Mouse (Mus musculus) midbrain, embryonic 14.5 days (tissue): Measurements from ENCODE around the gene Mrps7. TPM values are rescaled to one million over a fixed set of nuclear protein-coding genes. Genes with fewer than 3 reads are reported as not detected.

Experiments
- ATAC-seq: fragments of 200-750 bp; cut with Nextera tagmentation; 2 replicates; pipeline ENCODE4 v1.8.0; 2017; ENCODE audit warnings: moderate number of reproducible peaks, moderate library complexity; ENCODE audit not compliant: low FRiP score, low TSS enrichment
- DNase-seq: peaks from one replicate; pipeline ENCODE4 v3.0.0-alpha.2; 2015
- H3K27ac ChIP-seq: fragments of 300-500 bp; sonication (generic); replicated peaks from 2 replicates; pipeline ENCODE4 v1.5.1; 2014; ENCODE audit warnings: mild to moderate bottlenecking, low read depth, low read length, moderate library complexity
- H3K27me3 ChIP-seq: fragments of 300-500 bp; sonication (generic); 2 replicates; pipeline ENCODE4 v1.6.1; 2014; ENCODE audit warnings: low read length, control low read depth, mixed read lengths; ENCODE audit not compliant: control insufficient read depth, insufficient read depth
- H3K36me3 ChIP-seq: fragments of 300-500 bp; sonication (generic); 2 replicates; pipeline ENCODE4 v1.6.1; 2014; ENCODE audit warnings: low read length, control low read depth; ENCODE audit not compliant: control insufficient read depth, insufficient read depth
- H3K4me1 ChIP-seq: fragments of 300-500 bp; sonication (generic); 2 replicates; pipeline ENCODE4 v1.6.1; 2014; ENCODE audit warnings: mild to moderate bottlenecking, antibody characterized with exemption, low read length, control low read depth; ENCODE audit not compliant: control insufficient read depth, insufficient read depth
- H3K4me2 ChIP-seq: fragments of 300-500 bp; sonication (generic); 2 replicates; pipeline ENCODE4 v1.6.1; 2014; ENCODE audit warnings: mild to moderate bottlenecking, low read length, moderate library complexity
- H3K4me3 ChIP-seq: fragments of 300-500 bp; sonication (generic); replicated peaks from 2 replicates; pipeline ENCODE4 v1.5.1; 2014; ENCODE audit warnings: low read depth, low read length
- H3K9ac ChIP-seq: fragments of 300-500 bp; sonication (generic); replicated peaks from 2 replicates; pipeline ENCODE4 v1.6.1; 2014; ENCODE audit warnings: mild to moderate bottlenecking, low read length, moderate library complexity
- H3K9me3 ChIP-seq: fragments of 300-500 bp; sonication (generic); 2 replicates; pipeline ENCODE4 v1.6.1; 2016; ENCODE audit warnings: low read length, control low read depth, mixed read lengths; ENCODE audit not compliant: control insufficient read depth
- WGBS: fragments of 180-500 bp; shearing (Covaris S2); extraction: QIAGEN DNeasy Blood & Tissue Kit; methylation state at CpG from one replicate; pipeline ENCODE4 v1.1.7; 2014; 5-methylcytosine and 5-hydroxymethylcytosine counted together
- polyA plus RNA-seq: library from polyadenylated mRNA; unstranded; fragments of >200 nt; fragmentation: Nextera tagmentation; extraction: Ambion mirVana; gene quantifications from 2 replicates; pipeline ENCODE4 v1.2.1, GENCODE M21; 2014

The Mrps7 gene
- polyA plus RNA-seq, 1 experiment from 2014 or later: 75.7 TPM

DNA sequence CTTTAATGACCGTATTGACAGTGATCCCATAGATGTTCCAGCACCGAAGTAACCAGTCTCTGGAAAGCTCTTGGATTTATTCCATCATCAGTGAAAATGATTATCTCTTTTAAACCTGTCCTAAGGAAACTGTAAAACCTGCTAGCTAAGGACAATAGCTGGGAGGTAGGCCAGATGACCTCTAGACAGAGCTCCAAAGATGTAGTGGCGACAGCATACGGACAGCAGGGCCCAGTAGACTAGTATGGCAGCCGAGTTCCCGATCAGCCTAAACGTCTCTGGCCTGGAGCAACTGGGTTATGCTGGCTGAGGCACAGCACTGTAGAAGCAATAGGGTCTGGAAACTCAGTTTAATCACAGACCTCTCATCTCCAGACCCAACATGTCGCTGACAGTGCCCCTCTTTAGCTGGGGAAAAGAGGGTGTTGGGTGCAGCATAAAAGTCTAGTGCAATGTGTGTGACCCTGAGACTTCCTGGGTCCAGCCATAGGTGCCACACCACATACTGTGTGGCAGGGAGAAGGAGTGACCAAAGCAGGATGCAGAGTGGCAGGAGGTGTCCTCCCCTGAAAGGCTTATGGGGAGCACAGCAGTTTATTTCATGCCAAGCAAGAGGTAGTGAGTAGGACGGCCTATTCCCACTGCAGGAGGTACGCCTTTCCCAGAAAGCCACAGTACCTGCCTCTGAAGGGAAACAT, 19.2 kb upstream of the Mrps7 start:
- Histone ChIP-seq H3K36me3 (peaks cover 93% of the 10 kb centered on the region), H3K4me3 (no peak overlapping the region), H3K9me3 (no peaks in the 10 kb centered on the region), H3K27me3 (no peaks in the 10 kb centered on the region), H3K27ac (no peak overlapping the region), H3K9ac (no peak overlapping the region), H3K4me1 (no peaks in the 10 kb centered on the region), H3K4me2 (no peak overlapping the region)
- ATAC-seq: no peak
- DNase-seq: no peak
- WGBS: 88% methylated on average over 10 of the region's 10 CpGs

DNA sequence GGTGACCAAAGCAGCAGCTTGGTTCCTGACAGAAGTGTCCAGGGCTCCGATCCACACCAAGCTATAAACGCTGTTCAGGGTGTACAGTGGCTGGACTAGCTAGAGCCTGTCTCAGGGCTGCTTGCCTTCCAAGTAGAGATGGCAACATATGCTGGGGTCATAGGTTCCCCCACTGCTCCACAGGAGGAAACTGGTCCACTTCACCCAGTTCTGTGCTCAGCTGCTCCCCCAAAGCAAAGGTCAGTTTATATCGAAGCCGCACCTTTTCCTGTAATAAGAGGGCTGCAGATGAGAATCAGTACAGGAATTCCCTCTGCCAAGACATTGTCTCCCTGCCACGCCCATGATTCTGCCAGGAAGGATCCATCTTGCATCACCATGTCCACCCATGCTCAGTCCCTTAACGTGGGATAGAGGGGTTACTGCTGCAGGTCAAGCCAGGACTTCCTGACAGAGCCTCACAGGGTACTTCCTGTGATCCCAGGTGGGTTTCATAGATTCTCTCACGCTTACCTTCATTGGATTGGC, 18.1 kb upstream of the Mrps7 start:
- DNase-seq (no peak), ATAC-seq (no peak)
- Histone ChIP-seq H3K4me3 (no peak overlapping the region), H3K4me1 (no peaks in the 10 kb centered on the region), H3K27ac (no peak overlapping the region), H3K4me2 (no peak overlapping the region), H3K27me3 (no peaks in the 10 kb centered on the region), H3K36me3 (peaks cover 95% of the 10 kb centered on the region), H3K9ac (no peak overlapping the region), H3K9me3 (no peaks in the 10 kb centered on the region)
- 94% methylated on average over 7 of the region's 7 CpGs for WGBS

DNA sequence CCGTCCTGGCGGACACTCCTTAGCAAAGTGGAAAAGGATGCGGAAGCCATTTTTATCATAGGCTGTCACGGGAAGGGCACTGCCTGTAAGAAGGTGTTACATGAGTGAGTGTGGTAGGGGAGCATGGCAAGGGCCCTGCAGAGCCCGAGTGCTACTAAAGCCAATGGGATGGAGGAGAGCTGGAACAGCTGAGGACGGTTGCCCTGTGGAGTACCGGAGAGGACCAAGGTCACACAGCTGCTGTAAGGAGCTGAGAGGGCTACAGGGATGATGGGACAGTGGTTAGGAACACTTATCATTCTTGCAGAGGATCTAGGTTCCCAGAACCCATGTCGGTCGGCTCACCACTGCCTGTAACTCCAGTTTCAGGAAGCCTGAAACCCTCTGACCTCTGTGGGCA, 17.3 kb upstream of the Mrps7 start:
- no peak for DNase-seq
- Histone ChIP-seq H3K36me3 (peaks cover 95% of the 10 kb centered on the region), H3K9ac (no peak overlapping the region), H3K4me2 (no peak overlapping the region), H3K4me3 (no peak overlapping the region), H3K27me3 (no peaks in the 10 kb centered on the region), H3K27ac (no peak overlapping the region), H3K9me3 (no peaks in the 10 kb centered on the region), H3K4me1 (no peaks in the 10 kb centered on the region)
- no peak for ATAC-seq
- 90% methylated on average over 9 of the region's 9 CpGs for WGBS

DNA sequence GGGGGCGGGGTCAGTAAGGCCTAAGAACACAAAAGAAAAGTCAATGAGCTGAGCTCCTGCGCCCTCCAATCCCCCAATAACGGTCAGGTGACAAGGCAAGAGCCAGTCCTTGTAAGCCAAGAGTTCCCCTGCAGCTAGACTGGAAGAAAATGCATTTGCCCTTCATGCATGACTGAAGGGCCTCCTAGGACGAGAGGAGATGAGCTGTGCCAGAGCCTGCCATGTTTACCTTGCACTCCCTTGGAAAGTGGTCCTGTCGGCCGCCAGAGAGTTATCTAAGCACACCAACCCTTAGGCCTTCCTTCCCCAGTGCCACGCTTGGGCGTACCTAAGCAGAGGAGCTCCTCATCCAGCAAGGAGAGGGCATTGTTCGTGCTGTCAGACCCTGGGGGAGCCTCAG, 15.7 kb upstream of the Mrps7 start:
- H3K36me3 ChIP-seq: peaks cover 96% of the 10 kb centered on the region
- no peak overlapping the region for H3K4me3 ChIP-seq
- no peaks in the 10 kb centered on the region for H3K27me3 ChIP-seq
- ATAC-seq (no peak), DNase-seq (no peak)
- H3K9me3 ChIP-seq: no peaks in the 10 kb centered on the region
- no peak overlapping the region for H3K9ac ChIP-seq
- WGBS: 82% methylated on average over 9 of the region's 9 CpGs
- no peak overlapping the region for H3K4me2 ChIP-seq
- H3K27ac ChIP-seq: no peak overlapping the region
- H3K4me1 ChIP-seq: no peaks in the 10 kb centered on the region

DNA sequence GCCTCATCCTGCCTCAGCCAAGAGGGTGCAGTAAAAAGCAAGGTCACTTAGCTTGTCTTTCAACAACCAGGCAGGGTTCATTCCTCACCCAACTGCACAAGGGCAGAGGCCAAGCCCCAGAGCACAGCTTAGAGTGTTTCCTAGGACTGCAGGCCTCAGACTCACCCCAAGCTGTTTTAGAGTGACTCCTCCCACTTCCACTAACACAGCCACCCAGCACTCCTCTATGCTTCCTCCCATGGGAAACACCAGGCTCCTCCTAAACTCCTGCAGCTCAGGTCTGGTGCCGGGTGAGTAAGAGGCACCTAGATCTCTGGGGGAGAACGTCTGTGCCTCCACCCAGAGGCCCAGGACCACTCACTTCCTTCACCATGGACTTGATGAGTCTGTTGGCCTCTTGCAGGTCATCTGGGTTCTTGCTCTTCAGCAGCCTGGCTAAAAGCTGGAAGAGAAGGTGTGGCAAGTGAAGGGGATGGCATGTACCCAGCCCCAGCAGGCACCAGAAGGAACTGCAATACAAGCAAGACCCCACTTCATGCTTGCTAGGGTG, 13.1 kb upstream of the Mrps7 start:
- Histone ChIP-seq H3K36me3 (peaks cover 92% of the 10 kb centered on the region), H3K27ac (no peak overlapping the region), H3K4me3 (no peak overlapping the region), H3K4me1 (no peaks in the 10 kb centered on the region), H3K27me3 (no peaks in the 10 kb centered on the region), H3K4me2 (no peak overlapping the region), H3K9me3 (no peaks in the 10 kb centered on the region), H3K9ac (no peak overlapping the region)
- ATAC-seq (no peak), DNase-seq (no peak)
- WGBS: 90% methylated on average over 2 of the region's 2 CpGs

DNA sequence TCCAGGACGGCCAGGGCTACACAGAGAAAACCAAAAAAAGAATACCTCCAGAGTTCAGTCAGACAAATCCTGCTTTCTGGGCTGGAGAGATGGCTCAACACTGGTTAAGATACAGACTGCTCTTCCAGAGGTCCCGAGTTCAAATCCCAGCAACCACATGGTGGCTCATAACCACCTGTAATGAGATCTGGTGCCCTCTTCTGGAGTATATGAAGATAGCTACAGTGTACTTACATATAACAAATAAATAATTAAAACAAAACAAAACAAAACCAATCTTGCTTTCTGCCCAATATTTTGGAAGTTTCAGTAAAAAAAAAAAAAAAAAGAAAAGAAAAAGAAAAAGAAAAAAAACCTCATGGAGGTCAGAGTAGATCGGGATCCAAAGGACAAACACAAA, 8.5 kb upstream of the Mrps7 start:
- no peaks in the 10 kb centered on the region for H3K27me3 ChIP-seq
- no peak overlapping the region for H3K9ac ChIP-seq
- no peak for ATAC-seq
- DNase-seq: no peak
- no peak overlapping the region for H3K4me3 ChIP-seq
- H3K27ac ChIP-seq: no peak overlapping the region
- H3K4me2 ChIP-seq: no peak overlapping the region
- H3K9me3 ChIP-seq: no peaks in the 10 kb centered on the region
- H3K4me1 ChIP-seq: no peaks in the 10 kb centered on the region
- peaks cover 74% of the 10 kb centered on the region for H3K36me3 ChIP-seq
- WGBS: 99% methylated on average over 3 of the region's 3 CpGs

DNA sequence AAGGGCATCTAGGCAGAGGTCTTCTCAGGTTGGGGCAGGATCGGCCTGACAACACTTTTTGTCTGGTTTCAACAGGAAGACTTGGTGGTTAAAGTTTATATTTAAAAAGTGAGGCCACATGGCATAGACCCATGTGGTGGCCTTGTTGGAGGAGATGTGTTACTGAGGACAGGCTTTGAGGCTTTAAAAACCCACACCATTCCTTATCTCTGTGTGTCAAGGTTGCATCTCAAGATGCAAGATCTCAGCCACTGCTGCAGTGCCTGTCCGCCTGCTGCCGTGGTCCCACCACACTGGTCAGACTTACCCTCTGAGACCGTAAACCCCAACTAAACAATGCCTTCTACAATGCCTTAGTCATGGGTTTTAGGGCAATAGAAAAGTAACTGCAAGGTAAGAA, 5.4 kb upstream of the Mrps7 start:
- Histone ChIP-seq H3K36me3 (peaks cover 44% of the 10 kb centered on the region), H3K4me1 (peaks cover 13% of the 10 kb centered on the region), H3K9ac (no peak overlapping the region), H3K27ac (no peak overlapping the region), H3K4me3 (no peak overlapping the region), H3K27me3 (no peaks in the 10 kb centered on the region), H3K9me3 (no peaks in the 10 kb centered on the region), H3K4me2 (no peak overlapping the region)
- ATAC-seq (no peak), DNase-seq (no peak)
- WGBS: 92% methylated on average over 4 of the region's 4 CpGs

DNA sequence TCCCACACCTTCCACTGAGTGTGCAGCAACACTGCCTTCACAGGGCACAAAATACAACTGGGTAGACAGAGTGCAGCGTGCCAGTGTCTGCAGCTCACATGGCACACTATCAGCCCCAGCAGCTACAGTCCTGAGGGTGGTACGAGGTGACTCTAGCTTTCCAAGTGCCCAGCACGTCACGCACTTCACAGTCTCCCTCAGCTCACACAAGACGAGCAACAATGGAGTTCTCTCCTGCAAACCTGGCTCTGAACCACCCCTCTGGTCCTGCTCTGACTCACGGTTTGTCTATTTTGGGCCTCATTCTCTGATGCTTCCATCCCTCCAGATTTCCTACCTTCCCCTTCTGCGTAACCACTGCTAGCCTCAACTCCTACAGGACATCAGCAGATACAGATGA, 4.0 kb upstream of the Mrps7 start:
- peaks cover 31% of the 10 kb centered on the region for H3K36me3 ChIP-seq
- 95% methylated on average over 7 of the region's 7 CpGs for WGBS

DNA sequence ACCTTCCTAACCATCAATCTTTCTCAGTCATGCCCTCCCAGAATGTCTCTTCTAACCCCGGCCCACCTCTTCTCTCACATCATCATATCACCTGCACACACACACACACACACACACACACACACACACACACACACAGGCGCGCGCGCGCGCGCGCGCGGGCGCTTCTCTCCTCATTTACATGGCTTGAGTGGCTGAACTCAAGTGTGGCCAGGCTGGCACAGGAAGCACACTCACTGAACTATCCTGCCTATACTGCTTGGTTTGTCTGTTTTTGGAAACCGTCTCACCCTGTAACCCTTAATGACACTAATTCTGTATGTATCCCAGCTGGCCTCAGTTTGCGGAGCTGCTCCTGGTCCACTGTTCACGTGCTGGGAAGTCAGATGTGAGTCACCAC, 3.0 kb upstream of the Mrps7 start:
- WGBS: 99% methylated on average over 15 of the region's 15 CpGs
- no peak overlapping the region for H3K4me2 ChIP-seq
- H3K4me3 ChIP-seq: no peak overlapping the region

More for the DNA sequence above, 4.0 kb upstream of the Mrps7 start:
- H3K9me3 ChIP-seq: no peaks in the 10 kb centered on the region
- H3K4me1 ChIP-seq: peaks cover 16% of the 10 kb centered on the region
- H3K27ac ChIP-seq: no peak overlapping the region
- DNase-seq: no peak
- no peak overlapping the region for H3K4me3 ChIP-seq
- H3K27me3 ChIP-seq: no peaks in the 10 kb centered on the region
- no peak for ATAC-seq
- H3K9ac ChIP-seq: no peak overlapping the region
- H3K4me2 ChIP-seq: no peak overlapping the region

More for the DNA sequence above, 3.0 kb upstream of the Mrps7 start:
- Histone ChIP-seq H3K4me1 (peaks cover 18% of the 10 kb centered on the region), H3K9ac (no peak overlapping the region), H3K27ac (no peak overlapping the region), H3K9me3 (no peaks in the 10 kb centered on the region), H3K27me3 (no peaks in the 10 kb centered on the region), H3K36me3 (peaks cover 26% of the 10 kb centered on the region)
- no peak for ATAC-seq
- no peak for DNase-seq
